Mouse (Mus musculus) lung, embryonic 15.5 days (tissue): ENCODE results near the gene Cdc42se2. TPM values are rescaled to one million over a fixed set of nuclear protein-coding genes. Genes with fewer than 3 reads are reported as not detected.

ENCODE experiments used
- ATAC-seq: fragments of 200-750 bp; cut with Nextera tagmentation; 2 replicates; pipeline ENCODE4 v1.8.0; 2017; ENCODE audit warnings: moderate number of reproducible peaks, borderline replicate concordance; ENCODE audit not compliant: low FRiP score, low TSS enrichment; ENCODE audit errors: extremely low read depth
- H3K27ac ChIP-seq: fragments of 300-500 bp; sonication (generic); 2 replicates; pipeline ENCODE4 v1.5.1; 2015; ENCODE audit warnings: moderate library complexity, mild to moderate bottlenecking, inconsistent platforms
- H3K27me3 ChIP-seq: fragments of 300-500 bp; sonication (generic); 2 replicates; pipeline ENCODE4 v1.6.1; 2015; ENCODE audit warnings: inconsistent platforms
- H3K36me3 ChIP-seq: fragments of 300-500 bp; sonication (generic); 2 replicates; pipeline ENCODE4 v1.6.1; 2015; ENCODE audit warnings: inconsistent platforms
- H3K4me1 ChIP-seq: fragments of 300-500 bp; sonication (generic); 2 replicates; pipeline ENCODE4 v1.6.1; 2015; ENCODE audit warnings: inconsistent platforms
- H3K4me2 ChIP-seq: fragments of 300-500 bp; sonication (generic); 2 replicates; pipeline ENCODE4 v1.6.1; 2015; ENCODE audit warnings: inconsistent platforms, mild to moderate bottlenecking, moderate library complexity
- H3K4me3 ChIP-seq: fragments of 300-500 bp; sonication (generic); 2 replicates; pipeline ENCODE4 v1.5.1; 2015; ENCODE audit warnings: mild to moderate bottlenecking, inconsistent platforms
- H3K9ac ChIP-seq: fragments of 300-500 bp; sonication (generic); 2 replicates; pipeline ENCODE4 v1.6.1; 2015; ENCODE audit warnings: inconsistent platforms
- H3K9me3 ChIP-seq: fragments of 300-500 bp; sonication (generic); 2 replicates; pipeline ENCODE4 v1.6.1; 2016; ENCODE audit warnings: inconsistent platforms
- WGBS: fragments of 180-500 bp; shearing (Covaris S2); methylation state at CpG from one replicate; pipeline ENCODE4 v1.1.7; 2015; 5-methylcytosine and 5-hydroxymethylcytosine counted together
- polyA plus RNA-seq: library from polyadenylated mRNA; unstranded; fragments of >200 nt; fragmentation: Nextera tagmentation; extraction: Ambion mirVana; gene quantifications from 2 replicates; pipeline ENCODE4 v1.2.1, GENCODE M21; 2015

Cdc42se2 gene
- polyA plus RNA-seq, 1 experiment from 2014 or later: 74.8 TPM

GRCm38 (mm10) chr11:54811054-54811453 is 23.6 kb upstream of the Cdc42se2 start:
- no peak overlapping the region for H3K4me3 ChIP-seq
- H3K27me3 ChIP-seq: no peaks in the 10 kb centered on the region
- H3K4me1 ChIP-seq: no peaks in the 10 kb centered on the region
- no peak overlapping the region for H3K27ac ChIP-seq
- H3K9me3 ChIP-seq: no peaks in the 10 kb centered on the region
- ATAC-seq: no peak
- no peak overlapping the region for H3K4me2 ChIP-seq
- WGBS: 69% methylated on average over 3 of the region's 3 CpGs
- no peaks in the 10 kb centered on the region for H3K36me3 ChIP-seq
- H3K9ac ChIP-seq: no peak overlapping the region

- no peaks in the 10 kb centered on the region for H3K9me3 ChIP-seq
- H3K4me3 ChIP-seq: no peak overlapping the region
- H3K4me2 ChIP-seq: no peak overlapping the region
- no peak overlapping the region for H3K27ac ChIP-seq
- H3K36me3 ChIP-seq: no peaks in the 10 kb centered on the region
- H3K9ac ChIP-seq: no peak overlapping the region
- WGBS: 71% methylated on average over 5 of the region's 5 CpGs
- ATAC-seq: no peak
- H3K27me3 ChIP-seq: no peaks in the 10 kb centered on the region
- H3K4me1 ChIP-seq: no peaks in the 10 kb centered on the region
These were observed 22.1 kb upstream of the Cdc42se2 start for GRCm38 (mm10) chr11:54809582-54809981.

- Histone ChIP-seq H3K27me3 (no peaks in the 10 kb centered on the region), H3K36me3 (no peaks in the 10 kb centered on the region), H3K9me3 (no peaks in the 10 kb centered on the region), H3K27ac (no peak overlapping the region), H3K9ac (no peak overlapping the region), H3K4me3 (no peak overlapping the region), H3K4me2 (no peak overlapping the region), H3K4me1 (no peaks in the 10 kb centered on the region)
- WGBS: 71% methylated on average over 4 of the region's 4 CpGs
- ATAC-seq: no peak
These were observed 20.7 kb upstream of the Cdc42se2 start for GRCm38 (mm10) chr11:54808177-54808576.

- Histone ChIP-seq H3K4me3 (no peak overlapping the region), H3K27ac (no peak overlapping the region), H3K4me2 (no peak overlapping the region), H3K27me3 (no peaks in the 10 kb centered on the region), H3K9me3 (no peaks in the 10 kb centered on the region), H3K36me3 (no peaks in the 10 kb centered on the region), H3K9ac (no peak overlapping the region), H3K4me1 (no peaks in the 10 kb centered on the region)
- no peak for ATAC-seq
- 70% methylated on average over 9 of the region's 9 CpGs for WGBS
These were observed 20.2 kb upstream of the Cdc42se2 start for GRCm38 (mm10) chr11:54807669-54808068.

- 96% methylated on average over 28 of the region's 28 CpGs for WGBS
- H3K36me3 ChIP-seq: no peaks in the 10 kb centered on the region
- H3K4me2 ChIP-seq: no peak overlapping the region
- no peak for ATAC-seq
- no peak overlapping the region for H3K27ac ChIP-seq
- H3K27me3 ChIP-seq: no peaks in the 10 kb centered on the region
- no peaks in the 10 kb centered on the region for H3K9me3 ChIP-seq
- no peak overlapping the region for H3K9ac ChIP-seq
- H3K4me3 ChIP-seq: no peak overlapping the region
- no peaks in the 10 kb centered on the region for H3K4me1 ChIP-seq
These were observed 19.4 kb upstream of the Cdc42se2 start for GRCm38 (mm10) chr11:54806891-54807290.

- no peak overlapping the region for H3K27ac ChIP-seq
- 80% methylated on average over 4 of the region's 4 CpGs for WGBS
These were observed 17.7 kb upstream of the Cdc42se2 start for GRCm38 (mm10) chr11:54805196-54805595.

GRCm38 (mm10) chr11:54802621-54803020 is 15.1 kb upstream of the Cdc42se2 start:
- H3K9me3 ChIP-seq: no peaks in the 10 kb centered on the region
- 34% methylated on average over 6 of the region's 6 CpGs for WGBS
- no peaks in the 10 kb centered on the region for H3K36me3 ChIP-seq
- H3K27me3 ChIP-seq: no peaks in the 10 kb centered on the region
- no peaks in the 10 kb centered on the region for H3K4me1 ChIP-seq
- ATAC-seq: no peak
- no peak overlapping the region for H3K4me3 ChIP-seq
- H3K9ac ChIP-seq: no peak overlapping the region
- no peak overlapping the region for H3K27ac ChIP-seq
- no peak overlapping the region for H3K4me2 ChIP-seq

More at GRCm38 (mm10) chr11:54805196-54805595, 17.7 kb upstream of the Cdc42se2 start:
- Histone ChIP-seq H3K4me2 (no peak overlapping the region), H3K4me3 (no peak overlapping the region), H3K9ac (no peak overlapping the region), H3K36me3 (no peaks in the 10 kb centered on the region), H3K9me3 (no peaks in the 10 kb centered on the region), H3K27me3 (no peaks in the 10 kb centered on the region), H3K4me1 (no peaks in the 10 kb centered on the region)
- ATAC-seq: no peak

GRCm38 (mm10) chr11:54801791-54802558 is 14.5 kb upstream of the Cdc42se2 start:
- no peaks in the 10 kb centered on the region for H3K9me3 ChIP-seq
- 45% methylated on average over 6 of the region's 6 CpGs for WGBS
- no peaks in the 10 kb centered on the region for H3K4me1 ChIP-seq
- no peak overlapping the region for H3K4me2 ChIP-seq
- no peak overlapping the region for H3K9ac ChIP-seq
- no peaks in the 10 kb centered on the region for H3K27me3 ChIP-seq
- no peaks in the 10 kb centered on the region for H3K36me3 ChIP-seq
- H3K4me3 ChIP-seq: no peak overlapping the region
- no peak overlapping the region for H3K27ac ChIP-seq
- ATAC-seq: no peak

GRCm38 (mm10) chr11:54796551-54796950 is 9.1 kb upstream of the Cdc42se2 start:
- WGBS: 71% methylated on average over 11 of the region's 11 CpGs
- H3K4me2 ChIP-seq: no peak overlapping the region

GRCm38 (mm10) chr11:54794678-54795077 is 7.2 kb upstream of the Cdc42se2 start:
- WGBS: 84% methylated on average over 3 of the region's 3 CpGs
- H3K27me3 ChIP-seq: no peaks in the 10 kb centered on the region; the same call in 1 of the 2 replicates
- no peak overlapping the region for H3K4me3 ChIP-seq
- ATAC-seq: no peak
- no peak overlapping the region for H3K4me2 ChIP-seq
- no peaks in the 10 kb centered on the region for H3K36me3 ChIP-seq
- no peaks in the 10 kb centered on the region for H3K9me3 ChIP-seq
- H3K27ac ChIP-seq: no peak overlapping the region
- no peak overlapping the region for H3K9ac ChIP-seq
- no peaks in the 10 kb centered on the region for H3K4me1 ChIP-seq

More at GRCm38 (mm10) chr11:54796551-54796950, 9.1 kb upstream of the Cdc42se2 start:
- H3K36me3 ChIP-seq: no peaks in the 10 kb centered on the region
- H3K4me1 ChIP-seq: no peaks in the 10 kb centered on the region
- H3K27ac ChIP-seq: no peak overlapping the region
- H3K9me3 ChIP-seq: no peaks in the 10 kb centered on the region
- no peak overlapping the region for H3K9ac ChIP-seq
- no peak overlapping the region for H3K4me3 ChIP-seq
- no peak for ATAC-seq
- no peaks in the 10 kb centered on the region; the same call in 1 of the 2 replicates for H3K27me3 ChIP-seq

- H3K9ac ChIP-seq: no peak overlapping the region
- whole genome bisulfite sequencing: 64% methylated on average over 1 of the region's 1 CpGs
These were observed 5.7 kb upstream of the Cdc42se2 start for GRCm38 (mm10) chr11:54793173-54793572.

GRCm38 (mm10) chr11:54791458-54791857 is 4.0 kb upstream of the Cdc42se2 start:
- Histone ChIP-seq H3K9me3 (no peaks in the 10 kb centered on the region), H3K9ac (no peak overlapping the region), H3K27ac (no peak overlapping the region), H3K27me3 (no peaks in the 10 kb centered on the region; the same call in 1 of the 2 replicates), H3K4me2 (no peak overlapping the region), H3K36me3 (no peaks in the 10 kb centered on the region), H3K4me1 (peaks cover under 1% of the 10 kb centered on the region; the same call in 1 of the 2 replicates), H3K4me3 (no peak overlapping the region)
- no peak for ATAC-seq
- WGBS: 91% methylated on average over 4 of the region's 4 CpGs

More at GRCm38 (mm10) chr11:54793173-54793572, 5.7 kb upstream of the Cdc42se2 start:
- Histone ChIP-seq H3K36me3 (no peaks in the 10 kb centered on the region), H3K27me3 (no peaks in the 10 kb centered on the region; the same call in 1 of the 2 replicates), H3K27ac (no peak overlapping the region), H3K9me3 (no peaks in the 10 kb centered on the region), H3K4me1 (no peaks in the 10 kb centered on the region; the same call in 1 of the 2 replicates), H3K4me2 (no peak overlapping the region), H3K4me3 (no peak overlapping the region)
- no peak for ATAC-seq
